10 mouse cellular contexts compared by ENCODE assay signal in the genomic region with DNA sequence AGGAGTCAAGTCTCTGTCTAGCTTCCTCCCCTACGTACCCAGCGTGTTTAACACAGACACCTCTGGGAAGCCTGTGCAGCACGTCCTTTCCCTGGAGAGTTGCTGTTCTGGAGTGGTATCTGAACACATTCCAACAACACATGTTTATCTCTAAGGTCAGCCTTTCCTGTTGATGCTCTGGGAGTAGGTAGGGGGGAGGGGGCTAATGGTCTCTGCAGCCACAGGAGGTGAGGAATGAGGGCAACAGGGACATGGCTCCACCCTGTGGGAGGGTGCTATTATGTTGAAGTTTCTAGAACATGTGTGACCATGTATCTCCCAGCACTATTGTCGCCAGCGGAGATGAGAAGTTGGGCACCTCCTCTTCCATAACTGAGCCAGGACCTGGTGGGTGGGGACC. TPM values are rescaled to one million over a fixed set of nuclear protein-coding genes. Genes with fewer than 3 reads are reported as not detected.
DNase-seq lines count a peak whose midpoint lies in the region; TF ChIP-seq lines count a peak whose summit lies in the region.
"Had no signal": no experiment of that assay in that cellular context is flagged by ENCODE, and none has a peak within 500 bp of the region (broad histone marks: within the 10 kb centered on the region; RNA-seq: fewer than 3 reads in every experiment).

No protein-coding gene starts in this region.

- H3K9ac ChIP-seq in CH12.LX (ENCODE audit: insufficient read depth, low read depth): no peak overlapping the region
- H3K9ac ChIP-seq: midbrain, embryonic 12.5 days had no signal

- peak; percentile 34 for DNase-seq in cerebellum, adult 9-11 months
- DNase-seq in cerebellum, adult 8-10 months: no peak
- no peak for DNase-seq in CH12.LX (ENCODE audit: extremely low read depth)
- DNase-seq in heart, adult 9 months (ENCODE audit: low spot score in 2 of 2): peak; percentile 79 to 91
- DNase-seq in heart, postnatal 4 days: peak; percentile 61
- no peak for DNase-seq in left cerebral cortex, adult 9 months (ENCODE audit: low spot score in 2 of 2)
- DNase-seq in spleen, postnatal 36 days (ENCODE audit: low spot score in 2 of 2): no peak
- DNase-seq in adrenal gland, postnatal 25 days: no peak
- DNase-seq: cerebellum, postnatal 14 days had no signal

- no peaks in the 10 kb centered on the region for H3K9me3 ChIP-seq in CH12.LX (replicated peaks; ENCODE audit: low read length)
- H3K9me3 ChIP-seq: midbrain, embryonic 12.5 days had no signal

- H3K27ac ChIP-seq in CH12.LX (ENCODE audit: insufficient read depth, low read depth): no peak overlapping the region
- H3K27ac ChIP-seq: midbrain, embryonic 12.5 days had no signal

- TF ChIP-seq RAD21 in CH12.LX (IDR thresholded peaks at IDR 0.05; ENCODE audit: low read depth, low read length): no peak

- dilution Hi-C loops in CH12.LX (cut with MboI; ENCODE audit: extremely low pct_ligation_motif_present, extremely low pct_unique_long_range_greater_than_20kb, low sequenced_read_pairs): no loop called here

- H3K36me3 ChIP-seq in CH12.LX (replicated peaks in 1 of 2; ENCODE audit: control insufficient read depth in 1 of 2, insufficient read depth in 1 of 2, low read length in 1 of 2): no peaks in the 10 kb centered on the region
- H3K36me3 ChIP-seq: midbrain, embryonic 12.5 days had no signal

- no peak for TF ChIP-seq CTCF in CH12.LX (conservative IDR thresholded peaks at IDR 0.05 in 1 of 2, IDR thresholded peaks at IDR 0.05 in 1 of 2; ENCODE audit: low read depth in 2 of 2, low read length in 2 of 2)

- peaks cover 24% of the 10 kb centered on the region for H3K27me3 ChIP-seq in CH12.LX (replicated peaks)

- in situ Hi-C loops in CH12.LX (cut with MboI; ENCODE audit: low pct_ligation_motif_present, low pct_unique_long_range_greater_than_20kb, low sequenced_read_pairs): no loop called here

- peak overlapping the region; percentile 62 for H3K4me2 ChIP-seq in CH12.LX (ENCODE audit: insufficient read depth, low read depth, poor library complexity, severe bottlenecking)
- H3K4me2 ChIP-seq: midbrain, embryonic 12.5 days had no signal

- no peaks in the 10 kb centered on the region; the same call in 1 of the 2 replicates for H3K79me2 ChIP-seq in CH12.LX (replicated peaks; ENCODE audit: control insufficient read depth, extremely low read depth, insufficient read depth, poor library complexity, severe bottlenecking)

- H3K4me1 ChIP-seq in CH12.LX (ENCODE audit: control insufficient read depth in 1 of 2, insufficient read depth in 2 of 2): peaks cover 10 to 20% of the 10 kb centered on the region in 2 experiments; a peak in 3 of 4 replicates

- TF ChIP-seq POLR2A in CH12.LX (IDR thresholded peaks at IDR 0.05; ENCODE audit: low read depth, low read length): no peak

- no peak for TF ChIP-seq EP300 in CH12.LX (IDR thresholded peaks at IDR 0.05; ENCODE audit: low read length)

- H3K4me3 ChIP-seq in CH12.LX (replicated peaks in 1 of 3; ENCODE audit: low read depth in 2 of 3, low read length in 2 of 3, poor library complexity in 1 of 3): no peak overlapping the region
- H3K4me3 ChIP-seq: midbrain, embryonic 12.5 days had no signal

TF ChIP-seq in CH12.LX, 34 proteins besides CTCF, POLR2A, EP300 and RAD21:
- TF ChIP-seq ETS1 (conservative IDR thresholded peaks at IDR 0.05; ENCODE audit: low read depth, low read length) (no peak), SMC3 (IDR thresholded peaks at IDR 0.05; ENCODE audit: low read depth, low read length) (no peak), ELF1 (IDR thresholded peaks at IDR 0.05; ENCODE audit: low read depth, low read length) (no peak), CHD2 (IDR thresholded peaks at IDR 0.05; ENCODE audit: low read length) (no peak), ZC3H11A (IDR thresholded peaks at IDR 0.05; ENCODE audit: low read depth, low read length) (no peak), PAX5 (IDR thresholded peaks at IDR 0.05; ENCODE audit: low read length) (no peak), MXI1 (IDR thresholded peaks at IDR 0.05; ENCODE audit: low read depth, low read length) (no peak), NELFE (IDR thresholded peaks at IDR 0.05; ENCODE audit: low read depth, low read length) (no peak), MAZ (IDR thresholded peaks at IDR 0.05; ENCODE audit: low read depth, low read length) (no peak), JUN (IDR thresholded peaks at IDR 0.05; ENCODE audit: insufficient read depth, low read depth, low read length) (no peak), USF2 (conservative IDR thresholded peaks at IDR 0.05; ENCODE audit: low read depth, low read length) (no peak), USF1 (IDR thresholded peaks at IDR 0.05; ENCODE audit: low read depth, low read length) (no peak)

RNA-seq across cellular contexts. Expression of gene Inka2, which starts 3.0 kb away (rescaled TPM):
- 3.1 and 3.4 TPM in 2 replicates for total RNA-seq in CH12.LX (2012; rRNA removed)
- total RNA-seq in CH12.LX (2014; rRNA removed): 0.93 and 1.0 TPM in 2 replicates
- 1.9 and 2.5 TPM in 2 replicates for polyA plus RNA-seq in CH12.LX (2012; ENCODE audit: insufficient read length, low read depth)
- total RNA-seq in heart, postnatal 4 days (2021): 10 to 100 TPM; 34.0 to 39.1 TPM
- total RNA-seq in adrenal gland, postnatal 25 days (2021): 2.3 and 4.2 TPM in 2 replicates

RNA-seq across cellular contexts. Expression of gene Ddx20, which starts 14.0 kb away (rescaled TPM):
- total RNA-seq in CH12.LX (2012; rRNA removed) (30.8 and 40.9 TPM in 2 replicates), CH12.LX (2014; rRNA removed) (66.5 and 76.0 TPM in 2 replicates)
- 42.0 and 50.4 TPM in 2 replicates for polyA plus RNA-seq in CH12.LX (2012; ENCODE audit: insufficient read length, low read depth)
- total RNA-seq in heart, postnatal 4 days (2021): 10 to 100 TPM; 15.6 to 16.9 TPM
- total RNA-seq in adrenal gland, postnatal 25 days (2021): 18.5 and 22.0 TPM in 2 replicates

Comparison
In these comparisons a context has a peak if more than half of its experiments do, and no peak if none do; other contexts are left out.
1. DNase-seq: peak in cerebellum, adult 9-11 months (single experiment), heart, adult 9 months (2 of 2) and heart, postnatal 4 days (single experiment); none in cerebellum, adult 8-10 months (single experiment), CH12.LX (single experiment), left cerebral cortex, adult 9 months (0 of 2), spleen, postnatal 36 days (0 of 2) and adrenal gland, postnatal 25 days (single experiment).